ENCODE assay signal across 9 mouse cellular contexts in the genomic region with DNA sequence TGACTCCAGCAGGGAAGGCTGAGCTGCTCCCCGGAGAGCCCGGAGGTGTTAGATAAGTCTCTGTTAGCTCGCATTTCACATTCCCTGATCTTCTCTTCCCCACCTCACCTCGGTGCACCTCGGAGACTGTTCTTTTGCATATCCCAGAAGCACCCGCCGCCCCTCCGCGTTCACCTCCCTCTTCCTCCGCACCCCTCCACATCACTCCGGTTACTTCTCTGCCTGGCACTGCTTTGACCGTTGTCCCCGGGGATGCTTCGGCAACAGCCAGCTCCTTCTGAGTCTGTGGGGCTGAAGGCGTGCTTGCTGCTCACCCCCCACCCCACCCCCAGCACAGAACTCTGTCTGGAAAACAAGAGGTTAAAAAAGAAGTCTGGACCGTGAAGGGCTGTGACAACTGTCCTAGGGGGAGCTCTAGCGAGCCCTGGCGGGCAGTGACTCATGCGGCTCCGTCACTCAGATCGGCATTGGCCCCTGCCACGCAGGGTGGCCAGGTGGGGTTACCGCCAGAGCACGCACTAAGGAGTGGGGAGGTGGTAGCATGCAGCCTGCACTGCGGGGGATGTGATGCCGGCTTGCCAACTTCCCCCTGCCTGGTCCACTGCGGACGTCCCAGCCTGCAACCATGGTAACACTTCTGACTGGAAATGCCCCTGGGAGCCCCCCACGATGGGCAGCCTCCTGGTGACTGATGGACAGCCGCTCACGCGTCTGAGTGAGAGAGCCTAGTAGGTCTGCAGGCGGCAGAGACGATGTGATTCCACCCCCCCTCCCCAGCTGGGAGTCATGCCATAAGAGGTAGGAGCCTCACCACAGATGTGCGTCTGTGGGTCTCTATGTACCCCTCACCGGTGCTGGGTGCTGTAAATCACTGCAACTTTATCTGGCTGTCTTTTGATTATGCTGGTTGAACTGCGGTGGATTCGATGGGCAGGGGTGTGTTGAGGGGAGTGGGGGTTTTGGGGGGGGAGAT.
DNase-seq lines count a peak whose midpoint lies in the region; ATAC-seq and TF ChIP-seq lines count a peak whose summit lies in the region.
"Had no signal": no experiment of that assay in that cellular context is flagged by ENCODE, and none has a peak within 500 bp of the region (broad histone marks: within the 10 kb centered on the region; RNA-seq: fewer than 3 reads in every experiment).

No protein-coding gene starts in this region.

- 0 out of 2 replicates have a peak, but pooled peaks have one; percentile 18 for TF ChIP-seq CTCF in liver, adult 2 months (IDR thresholded peaks at IDR 0.05; ENCODE audit: low read depth, low read length)
- peak; percentile 31 for TF ChIP-seq CTCF in lung, embryonic 14.5 days (IDR thresholded peaks at IDR 0.05; ENCODE audit: low read depth)

- no peaks in the 10 kb centered on the region for H3K36me3 ChIP-seq in liver, adult 2 months (ENCODE audit: control insufficient read depth, insufficient read depth, low read length)
- no peaks in the 10 kb centered on the region; the same call in 1 of the 2 replicates for H3K36me3 ChIP-seq in embryonic facial prominence, embryonic 12.5 days
- no peaks in the 10 kb centered on the region for H3K36me3 ChIP-seq in heart, embryonic 16.5 days (ENCODE audit: control insufficient read depth, insufficient read depth)
- no peaks in the 10 kb centered on the region for H3K36me3 ChIP-seq in lung, embryonic 14.5 days (ENCODE audit: insufficient read depth)

- no peak for DNase-seq in liver, adult 2 months (ENCODE audit: extremely low read depth, low read depth, low spot score)
- no peak for DNase-seq in liver
- peak; percentile 49 for DNase-seq in layer of hippocampus, adult 9-11 months
- peak; percentile 60 for DNase-seq in lung, embryonic 14.5 days
- peak; percentile 77 for DNase-seq in right cerebral cortex, adult 18-20 months
- DNase-seq in natural killer cell, adult 2 months (ENCODE audit: low spot score in 2 of 2): no peak

- ATAC-seq in embryonic facial prominence, embryonic 12.5 days (ENCODE audit: insufficient number of reproducible peaks, insufficient read depth, low FRiP score, low TSS enrichment): no peak
- ATAC-seq in heart, embryonic 16.5 days (replicated peaks; ENCODE audit: extremely low read depth, insufficient read depth, low FRiP score): peak; percentile 32; the same call in 1 of the 2 replicates
- peak; percentile 56 for ATAC-seq in lung, embryonic 14.5 days (ENCODE audit: insufficient read depth)

- H3K9me3 ChIP-seq in embryonic facial prominence, embryonic 12.5 days: no peaks in the 10 kb centered on the region
- H3K9me3 ChIP-seq in heart, embryonic 16.5 days (replicated peaks; ENCODE audit: control insufficient read depth, low read length): no peaks in the 10 kb centered on the region
- H3K9me3 ChIP-seq in lung, embryonic 14.5 days (ENCODE audit: low read depth, low read length): no peaks in the 10 kb centered on the region
- H3K9me3 ChIP-seq: G1E had no signal

- H3K4me1 ChIP-seq in liver, adult 2 months (ENCODE audit: control insufficient read depth, insufficient read depth, low read length): no peaks in the 10 kb centered on the region
- peaks cover 22% of the 10 kb centered on the region for H3K4me1 ChIP-seq in embryonic facial prominence, embryonic 12.5 days
- H3K4me1 ChIP-seq in heart, embryonic 16.5 days (ENCODE audit: control insufficient read depth, insufficient read depth, low read length): peaks cover 15% of the 10 kb centered on the region
- H3K4me1 ChIP-seq in lung, embryonic 14.5 days (ENCODE audit: insufficient read depth): peaks cover 5% of the 10 kb centered on the region; the same call in 1 of the 2 replicates

- peak overlapping the region; percentile 40; the same call in 1 of the 2 replicates for H3K4me3 ChIP-seq in liver, adult 2 months (ENCODE audit: insufficient read depth, low read depth, low read length)
- peak overlapping the region; percentile 35 for H3K4me3 ChIP-seq in embryonic facial prominence, embryonic 12.5 days
- H3K4me3 ChIP-seq in heart, embryonic 16.5 days (ENCODE audit: low read length): peak overlapping the region; percentile 33
- peak overlapping the region; percentile 26 for H3K4me3 ChIP-seq in lung, embryonic 14.5 days (ENCODE audit: low read depth, low read length)

- 25% methylated on average over 38 of the region's 38 CpGs for WGBS in liver, adult 2 months
- WGBS in embryonic facial prominence, embryonic 12.5 days: 6% methylated on average over 38 of the region's 38 CpGs
- WGBS in heart, embryonic 16.5 days: 13% methylated on average over 38 of the region's 38 CpGs
- 8% methylated on average over 38 of the region's 38 CpGs for WGBS in lung, embryonic 14.5 days

- 0 out of 2 replicates have a peak, but pooled peaks cover 8% of the 10 kb centered on the region for H3K27me3 ChIP-seq in liver, adult 2 months (ENCODE audit: control insufficient read depth, insufficient read depth, low read length)
- H3K27me3 ChIP-seq in embryonic facial prominence, embryonic 12.5 days: no peaks in the 10 kb centered on the region
- H3K27me3 ChIP-seq in heart, embryonic 16.5 days (ENCODE audit: control insufficient read depth, insufficient read depth, low read length): 0 out of 2 replicates have a peak, but pooled peaks cover 3% of the 10 kb centered on the region
- H3K27me3 ChIP-seq in lung, embryonic 14.5 days (ENCODE audit: insufficient read depth, low read length): no peaks in the 10 kb centered on the region

- no peak for TF ChIP-seq POLR2A in liver, adult 2 months (IDR thresholded peaks at IDR 0.05; ENCODE audit: extremely low read depth, insufficient read depth, low read length)

- H3K79me2 ChIP-seq in liver, adult 2 months (ENCODE audit: control insufficient read depth, insufficient read depth, low read length): no peaks in the 10 kb centered on the region

- H3K9ac ChIP-seq in liver, adult 2 months (ENCODE audit: low read depth, low read length): peak overlapping the region; percentile 26
- peak overlapping the region; percentile 34 for H3K9ac ChIP-seq in embryonic facial prominence, embryonic 12.5 days
- no peak overlapping the region; the same call in 1 of the 2 replicates for H3K9ac ChIP-seq in heart, embryonic 16.5 days (ENCODE audit: low read length)
- H3K9ac ChIP-seq in lung, embryonic 14.5 days: no peak overlapping the region; the same call in 1 of the 2 replicates

- peak overlapping the region; percentile 82 for H3K4me2 ChIP-seq in embryonic facial prominence, embryonic 12.5 days (replicated peaks)
- peak overlapping the region; percentile 66 for H3K4me2 ChIP-seq in heart, embryonic 16.5 days (ENCODE audit: low read depth, low read length)
- H3K4me2 ChIP-seq in lung, embryonic 14.5 days: peak overlapping the region; percentile 62

- no peak overlapping the region for H3K27ac ChIP-seq in liver, adult 2 months (replicated peaks; ENCODE audit: insufficient read depth, low read depth, low read length)
- H3K27ac ChIP-seq in embryonic facial prominence, embryonic 12.5 days: no peak overlapping the region
- no peak overlapping the region for H3K27ac ChIP-seq in heart, embryonic 16.5 days (ENCODE audit: low read length)
- H3K27ac ChIP-seq in lung, embryonic 14.5 days (ENCODE audit: low read depth): no peak overlapping the region

Comparison
In these comparisons a context has a peak if more than half of its experiments do, and no peak if none do; other contexts are left out.
1. DNase-seq: peak in layer of hippocampus, adult 9-11 months (single experiment), lung, embryonic 14.5 days (single experiment) and right cerebral cortex, adult 18-20 months (single experiment); none in liver, adult 2 months (single experiment), liver (single experiment) and natural killer cell, adult 2 months (0 of 2).
2. H3K9ac ChIP-seq: peak in liver, adult 2 months (single experiment) and embryonic facial prominence, embryonic 12.5 days (single experiment); none in heart, embryonic 16.5 days (single experiment) and lung, embryonic 14.5 days (single experiment).
3. Peak in every context shown above with its lines, with median percentiles within 50 percentile points of each other: H3K4me3 ChIP-seq and H3K4me2 ChIP-seq.